Mouse (Mus musculus) ES-E14 (cell line): ENCODE measurements around the gene Try5. TPM values are rescaled to one million over a fixed set of nuclear protein-coding genes. Genes with fewer than 3 reads are reported as not detected.
"Not testable (repeated sequence)": the region's sequence is repeated elsewhere in the genome, so short reads cannot be mapped to it uniquely, and the experiment has no call there.

Experiments used
- DNase-seq: peaks from one replicate; pipeline ENCODE4 v3.0.0-alpha.2; 2013; ENCODE audit warnings: low read depth, low spot score
- H3K27ac ChIP-seq: 2 replicates; pipeline ENCODE4 v1.5.1; 2012; ENCODE audit warnings: low read depth, mild to moderate bottlenecking, low read length, moderate library complexity, mixed read lengths; ENCODE audit not compliant: poor library complexity, insufficient read depth, severe bottlenecking
- H3K36me3 ChIP-seq: 2 replicates; pipeline ENCODE4 v1.6.1; 2012; ENCODE audit warnings: mild to moderate bottlenecking, low read length, moderate library complexity, mixed read lengths; ENCODE audit not compliant: control insufficient read depth, poor library complexity, insufficient read depth, severe bottlenecking
- H3K4me1 ChIP-seq, 2 experiments: fragments of 150-350 bp in 1 of 2; sonication (generic) in 1 of 2; 2 replicates each; pipeline ENCODE4 v1.6.1; 2012; ENCODE audit warnings: low read length in 2 of 2, mild to moderate bottlenecking in 1 of 2, mixed read lengths in 1 of 2; ENCODE audit not compliant: control insufficient read depth in 2 of 2, insufficient read depth in 2 of 2, poor library complexity in 1 of 2
- H3K4me3 ChIP-seq, 2 experiments: fragments of 150-350 bp in 1 of 2; sonication (generic) in 1 of 2; 2 replicates each; pipeline ENCODE4 v1.5.1; 2012; ENCODE audit warnings: low read length in 2 of 2, low read depth in 1 of 2, mild to moderate bottlenecking in 1 of 2, mixed read lengths in 1 of 2; ENCODE audit not compliant: insufficient read depth in 1 of 2, poor library complexity in 1 of 2, severe bottlenecking in 1 of 2
- H3K9ac ChIP-seq: 2 replicates; pipeline ENCODE4 v1.6.1; 2012; ENCODE audit warnings: low read depth, mild to moderate bottlenecking, low read length, mixed read lengths; ENCODE audit not compliant: poor library complexity, insufficient read depth, severe bottlenecking
- H3K9me3 ChIP-seq: fragments of 150-350 bp; sonication (generic); 2 replicates; pipeline ENCODE4 v1.6.1; 2012; ENCODE audit warnings: low read depth, mild to moderate bottlenecking, low read length; ENCODE audit not compliant: control insufficient read depth, insufficient read depth
- CHD2 ChIP-seq: IDR thresholded peaks from 2 replicates; pipeline ENCODE4 v1.6.1; 2014; ENCODE audit warnings: mild to moderate bottlenecking, low read depth, low read length, inconsistent platforms
- HCFC1 ChIP-seq: IDR thresholded peaks from 2 replicates; pipeline ENCODE4 v1.6.1; 2012; ENCODE audit warnings: low read length, inconsistent platforms, borderline replicate concordance; ENCODE audit not compliant: insufficient read depth
- MAFK ChIP-seq: IDR thresholded peaks from 2 replicates; pipeline ENCODE4 v1.6.1; 2014; ENCODE audit warnings: mild to moderate bottlenecking, low read depth, low read length, inconsistent platforms; ENCODE audit not compliant: insufficient read depth
- ZC3H11A ChIP-seq: IDR thresholded peaks from 2 replicates; pipeline ENCODE4 v1.6.1; 2012; ENCODE audit warnings: low read depth, mild to moderate bottlenecking, inconsistent platforms, low read length, borderline replicate concordance
- ZNF384 ChIP-seq: IDR thresholded peaks from 2 replicates; pipeline ENCODE4 v1.6.1; 2012; ENCODE audit warnings: low read depth, low read length, inconsistent platforms
- in situ Hi-C, 2 experiments: fragments of 600-800 bp; cut with MboI; formaldehyde crosslinking; loops; one replicate each; pipeline ENCODE4 v1.15.1; 2025; ENCODE audit warnings: low sequenced_read_pairs in 2 of 2, inconsistent platforms in 1 of 2; ENCODE audit not compliant: unreplicated experiment in 2 of 2
- total RNA-seq: library from RNA; depleted of rRNA; stranded (reverse); fragments of 300-350 nt; gene quantifications from 2 replicates; pipeline ENCODE4 v1.2.3, GENCODE M21; 2012; rRNA removed

The Try5 gene
- not detected in 2 replicates for total RNA-seq

DNA sequence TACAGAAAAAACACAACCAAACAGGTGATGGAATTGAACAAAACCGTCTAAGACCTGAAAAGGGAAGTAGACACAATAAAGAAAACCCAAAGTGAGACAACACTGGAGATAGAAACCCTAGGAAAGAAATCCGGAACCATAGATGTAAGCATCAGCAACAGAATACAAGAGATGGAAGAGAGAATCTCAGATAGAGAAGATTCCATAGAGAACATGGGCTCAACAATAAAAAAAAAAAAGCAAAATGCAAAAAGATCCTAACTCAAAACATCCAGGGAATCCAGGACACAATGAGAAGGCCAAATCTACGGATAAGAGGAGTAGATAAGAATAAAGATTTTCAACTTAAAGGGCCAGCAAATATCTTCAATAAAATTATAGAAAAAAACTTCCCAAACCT, at the start of gene Try5:
Try5 (minus strand) TSS at position 101 of the 400 bp plus-strand sequence.
- in situ Hi-C loops, H3K4me1 ChIP-seq: not testable (repeated sequence)

DNA sequence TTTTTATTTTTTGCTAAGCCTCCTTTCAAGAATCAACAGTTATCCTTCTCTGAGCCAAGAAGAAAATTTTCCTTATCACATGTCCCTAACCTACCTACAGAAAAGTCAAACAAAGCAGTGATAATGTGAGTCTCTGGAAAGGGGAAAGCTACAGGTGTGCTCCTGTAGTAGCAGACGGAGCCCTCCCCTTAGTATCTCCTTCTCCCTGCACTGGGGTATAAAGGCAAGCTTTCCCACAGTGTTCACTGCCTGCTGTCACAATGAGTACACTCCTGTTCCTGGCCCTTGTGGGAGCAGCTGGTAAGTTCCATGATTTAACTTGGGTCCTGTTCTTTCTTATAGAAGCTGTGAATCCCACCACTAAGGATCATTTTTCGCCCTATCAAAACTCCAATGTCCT, 37.3 kb upstream of the Try5 start, which contains the start of gene Try10:
Try10 (plus strand) TSS at position 174 of the 400 bp plus-strand sequence.
- TF ChIP-seq ZNF384, result no peak
- no peak for TF ChIP-seq MAFK
- no peak for TF ChIP-seq ZC3H11A
- TF ChIP-seq HCFC1, result no peak
- TF ChIP-seq CHD2, result no peak
- no peak for DNase-seq
- in situ Hi-C loops, result no loop called here
- no peak within 1 kb of the TSS for H3K9ac ChIP-seq
- no peak within 1 kb of the TSS for H3K4me3 ChIP-seq
- H3K4me1 ChIP-seq, result no peaks in the 10 kb centered on the region
- no peaks in the 10 kb centered on the region for H3K36me3 ChIP-seq
- no peaks in the 10 kb centered on the region for H3K9me3 ChIP-seq
- H3K27ac ChIP-seq, result no peak within 1 kb of the TSS

More for the DNA sequence above, at the start of gene Try5:
- H3K27ac ChIP-seq, H3K9ac ChIP-seq, DNase-seq, H3K9me3 ChIP-seq, H3K4me3 ChIP-seq, H3K36me3 ChIP-seq: not testable (repeated sequence)

GRCm38 (mm10) chr6:41301969-41302368, 14.7 kb downstream of the Try5 start, which contains the start of gene Try4:
Try4 (plus strand) TSS chr6:41302269.
- Histone ChIP-seq H3K27ac (no peak within 1 kb of the TSS), H3K36me3 (no peaks in the 10 kb centered on the region), H3K4me1 (peaks cover 0 to 5% of the 10 kb centered on the region in 2 experiments; a peak in 1 of 4 replicates), H3K4me3 (no peak within 1 kb of the TSS), H3K9ac (no peak within 1 kb of the TSS), H3K9me3 (no peaks in the 10 kb centered on the region)
- no peak for TF ChIP-seq ZC3H11A
- no peak for TF ChIP-seq HCFC1
- no peak for TF ChIP-seq CHD2
- no peak for TF ChIP-seq ZNF384
- in situ Hi-C loops, result no loop called here
- DNase-seq, result no peak

GRCm38 (mm10) chr6:41298255-41298654, 18.4 kb downstream of the Try5 start:
- no peak for DNase-seq
- in situ Hi-C loops, result no loop called here
- H3K9me3 ChIP-seq, result no peaks in the 10 kb centered on the region

DNA sequence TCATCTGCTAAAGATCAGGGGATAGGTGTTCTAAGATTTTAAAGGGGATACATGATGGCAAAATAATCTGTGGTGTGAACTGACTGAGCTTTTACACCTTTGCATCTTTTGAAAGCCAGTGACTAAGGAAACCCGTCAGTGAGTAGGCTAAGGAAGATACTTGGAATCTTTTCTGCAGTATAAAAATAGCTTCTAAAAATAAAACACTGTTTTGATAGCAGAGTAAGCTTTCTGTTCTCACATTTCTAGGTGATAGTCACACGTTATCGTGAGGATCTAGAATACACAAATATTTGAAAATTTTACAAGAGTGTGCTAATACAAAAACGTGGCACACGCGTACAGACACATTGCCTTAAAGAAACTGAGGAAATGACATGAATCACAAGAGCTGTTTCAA, 50.5 kb downstream of the Try5 start:
- Histone ChIP-seq H3K9ac (no peak overlapping the region), H3K36me3 (no peaks in the 10 kb centered on the region), H3K4me1 (no peaks in the 10 kb centered on the region), H3K4me3 (no peak overlapping the region), H3K27ac (no peak overlapping the region), H3K9me3 (no peaks in the 10 kb centered on the region)
- DNase-seq, result no peak
- TF ChIP-seq ZC3H11A, result no peak
- TF ChIP-seq MAFK, result no peak
- no peak for TF ChIP-seq ZNF384
- no peak for TF ChIP-seq CHD2
- TF ChIP-seq HCFC1, result no peak
- in situ Hi-C loops, result no loop called here

More at GRCm38 (mm10) chr6:41298255-41298654, 18.4 kb downstream of the Try5 start:
- Histone ChIP-seq H3K4me3 (no peak overlapping the region), H3K36me3 (no peaks in the 10 kb centered on the region), H3K4me1 (peaks cover 0 to 5% of the 10 kb centered on the region in 2 experiments; a peak in 1 of 4 replicates), H3K9ac (no peak overlapping the region), H3K27ac (no peak overlapping the region)
- TF ChIP-seq ZC3H11A (no peak), CHD2 (no peak), HCFC1 (no peak), MAFK (no peak), ZNF384 (no peak)
